Mouse (Mus musculus): ENCODE measurements around the gene Pik3r3. TPM values are rescaled to one million over a fixed set of nuclear protein-coding genes. Genes with fewer than 3 reads are reported as not detected.
A peak's percentile ranks its signal among the peaks of the same experiment; 100 is the strongest.
"Not testable (repeated sequence)": the region's sequence is repeated elsewhere in the genome, so short reads cannot be mapped to it uniquely, and the experiment has no call there.

Pik3r3 gene
- polyA plus RNA-seq, 1 experiment from 2014 or later, result 0.46 TPM

DNA sequence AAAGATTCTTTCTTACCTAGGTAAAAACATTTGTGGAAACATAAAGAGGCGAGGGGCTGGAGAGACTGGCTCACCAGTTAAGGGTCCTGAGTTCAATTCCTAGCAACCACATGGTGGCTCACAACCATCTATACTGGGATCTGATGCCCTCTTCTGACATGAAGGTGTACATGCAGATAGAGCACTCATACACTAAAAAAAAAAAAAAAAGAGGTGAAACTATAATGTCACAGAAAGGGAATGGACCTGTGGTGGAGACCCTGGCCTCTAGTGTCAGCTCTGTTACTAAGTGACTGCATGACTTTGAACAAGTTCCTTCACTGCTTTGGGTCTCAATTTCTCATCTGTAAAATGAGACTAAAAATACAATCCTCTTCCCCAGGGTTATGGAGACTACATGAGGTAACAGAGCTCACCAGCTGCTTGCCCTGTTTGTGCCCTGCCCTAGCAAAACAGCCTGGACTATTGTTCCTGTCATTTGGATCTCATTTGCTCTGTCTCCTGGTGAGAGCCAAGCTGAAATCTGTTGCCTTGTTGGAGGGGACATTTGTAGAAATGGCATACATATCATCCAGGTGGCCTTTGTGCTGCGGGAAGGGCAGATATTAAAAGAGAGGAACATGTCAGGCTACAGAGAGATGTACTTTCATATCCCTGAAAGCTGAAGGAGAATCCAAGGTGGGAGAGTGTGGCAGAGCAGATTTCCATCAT, 5.4 kb upstream of the Pik3r3 start:
- Histone ChIP-seq H3K9me3 (ENCODE audit: low read length) (no peaks in the 10 kb centered on the region), H3K4me3 (ENCODE audit: low read depth, low read length) (no peak overlapping the region), H3K36me3 (replicated peaks; ENCODE audit: insufficient read depth, low read length) (no peaks in the 10 kb centered on the region), H3K27ac (ENCODE audit: low read depth) (no peak overlapping the region), H3K9ac (replicated peaks) (no peak overlapping the region), H3K4me2 (ENCODE audit: low read depth, low read length) (no peak overlapping the region), H3K27me3 (ENCODE audit: insufficient read depth, low read length) (no peaks in the 10 kb centered on the region), H3K4me1 (ENCODE audit: insufficient read depth) (peaks cover 3% of the 10 kb centered on the region; the same call in 1 of the 2 replicates)
- ATAC-seq, result no peak
- WGBS (ENCODE audit: insufficient replicate concordance), result 87% methylated on average over 2 of the region's 2 CpGs
- DNase-seq, result no peak
- TF ChIP-seq EP300 (IDR thresholded peaks at IDR 0.05; ENCODE audit: low read depth) (no peak), CTCF (IDR thresholded peaks at IDR 0.05; ENCODE audit: low read depth) (no peak)

DNA sequence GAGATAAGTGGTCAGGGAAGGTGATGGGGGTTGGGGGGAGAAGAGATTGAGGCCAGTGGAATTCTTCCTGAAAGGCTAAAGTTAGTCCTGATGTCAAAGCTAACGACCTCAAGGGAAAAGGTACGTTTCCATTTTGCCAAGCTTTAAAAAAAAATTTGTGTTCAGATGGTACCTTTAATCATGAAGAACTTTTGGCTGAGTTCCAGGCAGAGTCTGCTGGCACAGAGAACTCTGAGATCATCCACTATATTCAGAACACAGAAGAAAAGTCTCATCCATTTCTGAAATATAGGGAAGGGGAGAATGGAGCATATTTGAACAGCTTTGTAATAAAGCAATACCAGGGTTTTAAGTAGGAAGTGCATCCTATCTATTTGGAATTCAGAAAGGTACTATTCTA, 4.4 kb upstream of the Pik3r3 start:
- DNase-seq (no peak), ATAC-seq (no peak)
- peaks cover 3% of the 10 kb centered on the region; the same call in 1 of the 2 replicates for H3K4me1 ChIP-seq (ENCODE audit: insufficient read depth)
- no peak overlapping the region for H3K27ac ChIP-seq (ENCODE audit: low read depth)
- no peaks in the 10 kb centered on the region for H3K36me3 ChIP-seq (replicated peaks; ENCODE audit: insufficient read depth, low read length)
- TF ChIP-seq EP300 (IDR thresholded peaks at IDR 0.05; ENCODE audit: low read depth), result no peak
- no peak for TF ChIP-seq CTCF (IDR thresholded peaks at IDR 0.05; ENCODE audit: low read depth)
- H3K4me2 ChIP-seq (ENCODE audit: low read depth, low read length), result no peak overlapping the region
- 0 out of 2 replicates have a peak, but pooled peaks cover 4% of the 10 kb centered on the region for H3K27me3 ChIP-seq (ENCODE audit: insufficient read depth, low read length)
- no peak overlapping the region for H3K4me3 ChIP-seq (ENCODE audit: low read depth, low read length)
- 58% methylated on average over 2 of the region's 2 CpGs for WGBS (ENCODE audit: insufficient replicate concordance)
- no peaks in the 10 kb centered on the region for H3K9me3 ChIP-seq (ENCODE audit: low read length)
- no peak overlapping the region for H3K9ac ChIP-seq (replicated peaks)

DNA sequence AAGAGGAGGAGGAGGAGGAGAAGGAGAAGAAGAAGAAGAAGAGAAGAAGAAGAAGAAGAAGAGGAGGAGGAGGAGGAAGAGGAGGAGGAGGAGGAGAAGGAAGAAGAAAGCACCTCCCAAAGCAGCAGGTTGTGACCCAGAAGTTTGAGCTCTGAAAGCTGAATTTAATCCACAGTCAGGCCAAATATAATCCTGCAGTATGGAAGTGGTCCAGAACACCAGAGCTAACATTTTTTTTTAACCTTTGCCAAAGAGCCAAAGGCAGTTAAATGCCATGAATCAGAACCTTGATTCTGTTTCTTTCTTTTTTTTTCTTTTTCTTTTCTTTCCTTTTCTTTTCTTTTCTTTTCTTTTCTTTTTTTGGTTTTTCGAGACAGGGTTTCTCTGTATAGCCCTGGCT, 3.8 kb upstream of the Pik3r3 start:
- ATAC-seq; H3K9ac ChIP-seq (replicated peaks); H3K27ac ChIP-seq (ENCODE audit: low read depth); H3K4me1 ChIP-seq (ENCODE audit: insufficient read depth); H3K36me3 ChIP-seq (replicated peaks; ENCODE audit: insufficient read depth, low read length); DNase-seq; H3K4me2 ChIP-seq (ENCODE audit: low read depth, low read length); H3K9me3 ChIP-seq (ENCODE audit: low read length); H3K4me3 ChIP-seq (ENCODE audit: low read depth, low read length): not testable (repeated sequence)
- H3K27me3 ChIP-seq (ENCODE audit: insufficient read depth, low read length), result peaks cover 10% of the 10 kb centered on the region; the same call in 1 of the 2 replicates
- WGBS (ENCODE audit: insufficient replicate concordance), result 61% methylated on average over 1 of the region's 1 CpGs

DNA sequence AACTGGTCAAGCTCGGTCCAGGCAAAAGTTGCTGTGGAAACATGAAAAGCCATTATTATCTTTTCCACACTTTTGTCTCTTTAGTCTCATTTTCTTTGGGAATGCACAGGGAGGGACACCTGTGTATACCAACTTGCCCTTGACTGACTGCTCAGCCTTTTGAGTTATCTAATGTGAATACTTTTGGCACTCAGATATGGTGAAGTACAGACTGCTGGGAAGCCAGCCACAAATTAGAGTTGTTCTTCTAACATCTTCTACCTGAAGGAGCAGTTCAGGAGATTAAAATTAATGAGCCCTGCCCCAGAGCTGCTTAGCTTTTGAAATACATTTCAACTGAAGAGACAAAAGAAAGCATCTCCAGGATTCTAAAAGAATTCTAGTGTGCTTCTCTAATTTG, 2.4 kb upstream of the Pik3r3 start:
- Histone ChIP-seq H3K4me2 (ENCODE audit: low read depth, low read length) (no peak overlapping the region), H3K36me3 (replicated peaks; ENCODE audit: insufficient read depth, low read length) (no peaks in the 10 kb centered on the region)

DNA sequence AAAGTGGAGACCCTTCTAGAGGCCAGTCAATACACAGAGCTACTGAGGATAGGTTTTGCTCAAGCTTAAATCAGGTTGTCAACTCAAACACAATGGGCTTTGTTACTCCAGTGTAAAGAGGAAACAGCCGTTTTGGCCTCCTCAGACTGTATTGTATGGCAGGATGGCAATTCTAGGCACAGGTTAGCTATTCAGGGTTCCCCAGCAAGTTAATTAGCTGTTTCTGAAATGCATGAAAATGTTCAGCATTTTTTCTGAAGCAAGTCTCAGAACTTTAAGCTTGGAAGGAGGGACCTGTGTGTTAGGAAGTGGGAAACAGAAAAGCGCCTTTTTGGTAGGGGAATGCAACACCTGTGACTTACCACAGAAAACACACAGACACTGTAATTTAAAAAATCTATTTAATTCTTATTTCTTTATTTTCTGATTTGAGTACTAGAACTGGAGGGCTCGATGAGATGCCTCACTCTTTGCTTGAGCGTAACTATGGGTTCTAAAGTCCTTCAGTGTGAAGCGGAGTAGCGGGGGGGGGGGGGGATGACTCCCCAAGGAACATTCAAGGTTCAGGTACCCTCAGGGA, 1.3 kb upstream of the Pik3r3 start:
- DNase-seq (no peak), ATAC-seq (no peak)
- peaks cover 6% of the 10 kb centered on the region; the same call in 1 of the 2 replicates for H3K4me1 ChIP-seq (ENCODE audit: insufficient read depth)
- H3K9me3 ChIP-seq (ENCODE audit: low read length), result no peaks in the 10 kb centered on the region
- peak overlapping the region; percentile 77 for H3K9ac ChIP-seq (replicated peaks)
- H3K36me3 ChIP-seq (replicated peaks; ENCODE audit: insufficient read depth, low read length), result no peaks in the 10 kb centered on the region
- peak overlapping the region; percentile 73 for H3K4me3 ChIP-seq (ENCODE audit: low read depth, low read length)
- 32% methylated on average over 6 of the region's 6 CpGs for WGBS (ENCODE audit: insufficient replicate concordance)
- peak overlapping the region; percentile 96 for H3K4me2 ChIP-seq (ENCODE audit: low read depth, low read length)
- H3K27ac ChIP-seq (ENCODE audit: low read depth), result peak overlapping the region; percentile 89; the same call in 1 of the 2 replicates
- TF ChIP-seq EP300 (IDR thresholded peaks at IDR 0.05; ENCODE audit: low read depth), result no peak
- no peak for TF ChIP-seq CTCF (IDR thresholded peaks at IDR 0.05; ENCODE audit: low read depth)
- H3K27me3 ChIP-seq (ENCODE audit: insufficient read depth, low read length), result peaks cover 16% of the 10 kb centered on the region; the same call in 1 of the 2 replicates

More for the DNA sequence above, 2.4 kb upstream of the Pik3r3 start:
- Histone ChIP-seq H3K9ac (replicated peaks) (no peak overlapping the region), H3K27me3 (ENCODE audit: insufficient read depth, low read length) (peaks cover 16% of the 10 kb centered on the region; the same call in 1 of the 2 replicates), H3K4me1 (ENCODE audit: insufficient read depth) (peaks cover 6% of the 10 kb centered on the region; the same call in 1 of the 2 replicates), H3K4me3 (ENCODE audit: low read depth, low read length) (no peak overlapping the region), H3K27ac (ENCODE audit: low read depth) (no peak overlapping the region), H3K9me3 (ENCODE audit: low read length) (no peaks in the 10 kb centered on the region)
- 83% methylated on average over 1 of the region's 1 CpGs for WGBS (ENCODE audit: insufficient replicate concordance)
- TF ChIP-seq EP300 (IDR thresholded peaks at IDR 0.05; ENCODE audit: low read depth), result no peak
- TF ChIP-seq CTCF (IDR thresholded peaks at IDR 0.05; ENCODE audit: low read depth), result no peak
- ATAC-seq, result no peak
- no peak for DNase-seq

DNA sequence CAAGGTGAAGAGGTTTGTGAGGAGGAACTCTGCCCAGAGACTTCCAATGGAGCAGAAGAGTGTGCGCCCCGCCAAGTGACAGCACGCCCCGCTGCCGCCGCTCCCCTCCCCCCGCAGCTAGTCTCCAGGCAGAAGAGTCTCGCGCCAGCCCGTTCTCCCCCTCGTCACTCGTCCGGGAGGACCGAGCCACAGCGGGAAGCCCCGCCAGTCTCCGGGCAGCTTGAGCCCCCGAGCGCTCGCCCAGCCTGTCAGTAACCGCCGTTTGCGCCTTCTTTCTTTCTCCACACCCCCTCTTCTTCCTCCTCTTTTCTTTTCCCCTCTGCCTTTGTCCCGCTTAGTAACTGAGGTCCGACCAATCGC, 658 bp upstream of the Pik3r3 start:
- H3K9me3 ChIP-seq (ENCODE audit: low read length), result no peaks in the 10 kb centered on the region
- ATAC-seq (peak; percentile 63), DNase-seq (no peak)
- H3K4me2 ChIP-seq (ENCODE audit: low read depth, low read length), result peak overlapping the region; percentile 96
- H3K4me3 ChIP-seq (ENCODE audit: low read depth, low read length), result peak overlapping the region; percentile 73
- peaks cover 6% of the 10 kb centered on the region; the same call in 1 of the 2 replicates for H3K4me1 ChIP-seq (ENCODE audit: insufficient read depth)
- 0% methylated on average over 19 of the region's 26 CpGs for WGBS (ENCODE audit: insufficient replicate concordance)
- no peaks in the 10 kb centered on the region for H3K36me3 ChIP-seq (replicated peaks; ENCODE audit: insufficient read depth, low read length)
- peak overlapping the region; percentile 77 for H3K9ac ChIP-seq (replicated peaks)
- H3K27me3 ChIP-seq (ENCODE audit: insufficient read depth, low read length), result peaks cover 16% of the 10 kb centered on the region; the same call in 1 of the 2 replicates
- peak overlapping the region; percentile 89 for H3K27ac ChIP-seq (ENCODE audit: low read depth)
- no peak for TF ChIP-seq EP300 (IDR thresholded peaks at IDR 0.05; ENCODE audit: low read depth)
- TF ChIP-seq CTCF (IDR thresholded peaks at IDR 0.05; ENCODE audit: low read depth), result no peak
